Mouse (Mus musculus): ENCODE data around the gene Tmem221. TPM values are rescaled to one million over a fixed set of nuclear protein-coding genes. Genes with fewer than 3 reads are reported as not detected.
A peak's percentile ranks its signal among the peaks of the same experiment; 100 is the strongest.

Gene Tmem221
- total and polyA plus RNA-seq, 3 experiments, result not detected

DNA sequence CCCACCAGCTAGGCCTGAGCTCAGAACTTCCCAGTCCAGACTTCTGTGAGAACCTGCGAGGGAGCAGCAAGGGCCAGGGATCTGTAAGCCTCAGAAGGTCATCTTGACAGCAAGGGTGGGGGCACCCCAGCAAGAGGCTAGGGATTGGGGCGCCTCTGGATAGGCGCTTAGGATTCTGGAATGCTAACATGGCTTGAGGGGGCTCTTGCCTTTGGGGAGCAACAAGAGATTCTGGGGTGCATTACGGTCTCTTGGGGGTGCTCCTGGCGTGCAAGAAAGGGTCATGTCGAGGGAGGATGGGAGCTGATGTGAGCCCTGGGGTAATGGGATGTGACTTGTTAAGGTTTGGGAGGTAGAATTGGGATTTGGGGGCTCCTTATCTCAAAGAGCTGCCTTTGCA is 10.3 kb upstream of the Tmem221 start:
- H3K36me3 ChIP-seq (replicated peaks), result no peaks in the 10 kb centered on the region
- peaks cover 14% of the 10 kb centered on the region; the same call in 1 of the 2 replicates for H3K4me1 ChIP-seq (ENCODE audit: insufficient read depth, low read depth, low read length)
- TF ChIP-seq GATA1 (IDR thresholded peaks at IDR 0.05; ENCODE audit: borderline replicate concordance, low read length), result no peak
- TF ChIP-seq TAL1 (conservative IDR thresholded peaks at IDR 0.05; ENCODE audit: low read depth, low read length), result no peak
- TF ChIP-seq POLR2AphosphoS5 (IDR thresholded peaks at IDR 0.05; ENCODE audit: insufficient replicate concordance, low read depth, low read length), result no peak
- no peak for TF ChIP-seq CTCF (IDR thresholded peaks at IDR 0.05; ENCODE audit: low read depth, low read length)
- TF ChIP-seq GATA2 (IDR thresholded peaks at IDR 0.05; ENCODE audit: borderline replicate concordance, low read depth, low read length), result no peak
- no peak for ATAC-seq (ENCODE audit: extremely low read depth, insufficient number of reproducible peaks, low FRiP score, poor library complexity, severe bottlenecking)
- H3K4me3 ChIP-seq (ENCODE audit: low read depth, low read length), result no peak overlapping the region
- peaks cover 2% of the 10 kb centered on the region for H3K9me3 ChIP-seq (replicated peaks)
- DNase-seq (ENCODE audit: low spot score), result no peak
- H3K27me3 ChIP-seq (ENCODE audit: insufficient read depth, low read length), result peaks cover 70% of the 10 kb centered on the region

- no peak for DNase-seq (ENCODE audit: low spot score)
- H3K9me3 ChIP-seq (replicated peaks), result peaks cover 4% of the 10 kb centered on the region
- peak within 1 kb of the TSS; percentile 47; the same call in 1 of the 2 replicates for H3K4me3 ChIP-seq (ENCODE audit: low read depth, low read length)
- H3K36me3 ChIP-seq (replicated peaks), result no peaks in the 10 kb centered on the region
- ATAC-seq (ENCODE audit: extremely low read depth, insufficient number of reproducible peaks, low FRiP score, poor library complexity, severe bottlenecking), result no peak
- H3K4me1 ChIP-seq (ENCODE audit: insufficient read depth, low read depth, low read length), result peaks cover 14% of the 10 kb centered on the region; the same call in 1 of the 2 replicates
- peaks cover 73% of the 10 kb centered on the region for H3K27me3 ChIP-seq (ENCODE audit: insufficient read depth, low read length)
- TF ChIP-seq TAL1 (conservative IDR thresholded peaks at IDR 0.05; ENCODE audit: low read depth, low read length) (no peak), GATA1 (IDR thresholded peaks at IDR 0.05; ENCODE audit: borderline replicate concordance, low read length) (no peak), POLR2AphosphoS5 (IDR thresholded peaks at IDR 0.05; ENCODE audit: insufficient replicate concordance, low read depth, low read length) (no peak), CTCF (IDR thresholded peaks at IDR 0.05; ENCODE audit: low read depth, low read length) (no peak), GATA2 (IDR thresholded peaks at IDR 0.05; ENCODE audit: borderline replicate concordance, low read depth, low read length) (no peak)
Measured at GRCm38 (mm10) chr8:71568387-71568937, 9.8 kb upstream of the Tmem221 start, which contains the start of gene Slc27a1. Gene Slc27a1 (plus strand): TSS chr8:71568882.

- TF ChIP-seq GATA1 (IDR thresholded peaks at IDR 0.05; ENCODE audit: borderline replicate concordance, low read length) (no peak), TAL1 (conservative IDR thresholded peaks at IDR 0.05; ENCODE audit: low read depth, low read length) (no peak)
- Histone ChIP-seq H3K4me1 (ENCODE audit: insufficient read depth, low read depth, low read length) (peaks cover 19% of the 10 kb centered on the region; the same call in 1 of the 2 replicates), H3K9me3 (replicated peaks) (peaks cover 4% of the 10 kb centered on the region), H3K27me3 (ENCODE audit: insufficient read depth, low read length) (peaks cover 71% of the 10 kb centered on the region), H3K4me3 (ENCODE audit: low read depth, low read length) (no peak overlapping the region), H3K36me3 (replicated peaks) (no peaks in the 10 kb centered on the region)
- DNase-seq (ENCODE audit: low spot score) (no peak), ATAC-seq (ENCODE audit: extremely low read depth, insufficient number of reproducible peaks, low FRiP score, poor library complexity, severe bottlenecking) (no peak)
Measured at GRCm38 (mm10) chr8:71567587-71567986, 8.9 kb upstream of the Tmem221 start.

- peaks cover 4% of the 10 kb centered on the region for H3K9me3 ChIP-seq (replicated peaks)
- no peak within 1 kb of the TSS for H3K4me3 ChIP-seq (ENCODE audit: low read depth, low read length)
- peaks cover 19% of the 10 kb centered on the region; the same call in 1 of the 2 replicates for H3K4me1 ChIP-seq (ENCODE audit: insufficient read depth, low read depth, low read length)
- H3K36me3 ChIP-seq (replicated peaks), result no peaks in the 10 kb centered on the region
- no peak for DNase-seq (ENCODE audit: low spot score)
- H3K27me3 ChIP-seq (ENCODE audit: insufficient read depth, low read length), result peaks cover 66% of the 10 kb centered on the region
- no peak for ATAC-seq (ENCODE audit: extremely low read depth, insufficient number of reproducible peaks, low FRiP score, poor library complexity, severe bottlenecking)
- TF ChIP-seq GATA1 (IDR thresholded peaks at IDR 0.05; ENCODE audit: borderline replicate concordance, low read length), result no peak
- TF ChIP-seq GATA2 (IDR thresholded peaks at IDR 0.05; ENCODE audit: borderline replicate concordance, low read depth, low read length), result no peak
- no peak for TF ChIP-seq POLR2AphosphoS5 (IDR thresholded peaks at IDR 0.05; ENCODE audit: insufficient replicate concordance, low read depth, low read length)
- TF ChIP-seq TAL1 (conservative IDR thresholded peaks at IDR 0.05; ENCODE audit: low read depth, low read length), result no peak
- no peak for TF ChIP-seq CTCF (IDR thresholded peaks at IDR 0.05; ENCODE audit: low read depth, low read length)
Measured at GRCm38 (mm10) chr8:71566501-71566900, 7.8 kb upstream of the Tmem221 start, which contains the start of gene Nxnl1. Gene Nxnl1 (minus strand): TSS chr8:71566601.

DNA sequence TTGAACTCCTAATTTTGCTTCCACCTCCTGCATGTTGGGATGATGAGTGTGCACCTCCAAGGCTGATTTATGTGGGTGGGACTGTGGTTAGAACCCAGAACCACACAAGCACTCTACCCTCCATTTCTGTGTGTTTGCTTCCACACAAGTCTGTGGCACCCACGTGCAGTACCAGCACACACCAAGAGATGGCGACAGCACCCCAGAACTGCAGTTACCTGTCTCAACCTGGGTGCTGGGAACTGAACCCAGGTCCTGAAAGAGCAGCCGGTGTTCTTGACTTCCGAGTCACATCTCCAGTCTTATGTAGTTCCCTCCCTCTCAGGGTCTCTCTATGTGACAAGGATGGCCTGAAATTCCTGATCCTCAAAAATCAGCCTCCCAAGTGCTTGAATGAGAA is 5.3 kb upstream of the Tmem221 start:
- Histone ChIP-seq H3K4me3 (ENCODE audit: low read depth, low read length) (no peak overlapping the region), H3K9me3 (replicated peaks) (peaks cover 4% of the 10 kb centered on the region), H3K27me3 (ENCODE audit: insufficient read depth, low read length) (peaks cover 50% of the 10 kb centered on the region), H3K36me3 (replicated peaks) (no peaks in the 10 kb centered on the region), H3K4me1 (ENCODE audit: insufficient read depth, low read depth, low read length) (peaks cover 8% of the 10 kb centered on the region; the same call in 1 of the 2 replicates)
- DNase-seq (ENCODE audit: low spot score), result no peak
- ATAC-seq (ENCODE audit: extremely low read depth, insufficient number of reproducible peaks, low FRiP score, poor library complexity, severe bottlenecking), result no peak
- TF ChIP-seq GATA2 (IDR thresholded peaks at IDR 0.05; ENCODE audit: borderline replicate concordance, low read depth, low read length) (no peak), CTCF (IDR thresholded peaks at IDR 0.05; ENCODE audit: low read depth, low read length) (no peak)

GRCm38 (mm10) chr8:71562751-71563150 is 4.1 kb upstream of the Tmem221 start:
- H3K27me3 ChIP-seq (ENCODE audit: insufficient read depth, low read length), result peaks cover 52% of the 10 kb centered on the region
- TF ChIP-seq GATA2 (IDR thresholded peaks at IDR 0.05; ENCODE audit: borderline replicate concordance, low read depth, low read length), result no peak
- TF ChIP-seq TAL1 (conservative IDR thresholded peaks at IDR 0.05; ENCODE audit: low read depth, low read length), result no peak
- no peak for TF ChIP-seq POLR2AphosphoS5 (IDR thresholded peaks at IDR 0.05; ENCODE audit: insufficient replicate concordance, low read depth, low read length)
- TF ChIP-seq CTCF (IDR thresholded peaks at IDR 0.05; ENCODE audit: low read depth, low read length), result peak; percentile 57; the same call in 1 of the 2 replicates
- TF ChIP-seq GATA1 (IDR thresholded peaks at IDR 0.05; ENCODE audit: borderline replicate concordance, low read length), result no peak
- H3K9me3 ChIP-seq (replicated peaks), result peaks cover 4% of the 10 kb centered on the region
- DNase-seq (ENCODE audit: low spot score), result peak; percentile 35
- peaks cover 17% of the 10 kb centered on the region for H3K4me1 ChIP-seq (ENCODE audit: insufficient read depth, low read depth, low read length)
- ATAC-seq (ENCODE audit: extremely low read depth, insufficient number of reproducible peaks, low FRiP score, poor library complexity, severe bottlenecking), result no peak
- no peak overlapping the region for H3K4me3 ChIP-seq (ENCODE audit: low read depth, low read length)
- no peaks in the 10 kb centered on the region for H3K36me3 ChIP-seq (replicated peaks)

All from G1E (cell line).